Mouse (Mus musculus): ENCODE measurements around the gene Tnpo2.

Tnpo2 gene

DNA sequence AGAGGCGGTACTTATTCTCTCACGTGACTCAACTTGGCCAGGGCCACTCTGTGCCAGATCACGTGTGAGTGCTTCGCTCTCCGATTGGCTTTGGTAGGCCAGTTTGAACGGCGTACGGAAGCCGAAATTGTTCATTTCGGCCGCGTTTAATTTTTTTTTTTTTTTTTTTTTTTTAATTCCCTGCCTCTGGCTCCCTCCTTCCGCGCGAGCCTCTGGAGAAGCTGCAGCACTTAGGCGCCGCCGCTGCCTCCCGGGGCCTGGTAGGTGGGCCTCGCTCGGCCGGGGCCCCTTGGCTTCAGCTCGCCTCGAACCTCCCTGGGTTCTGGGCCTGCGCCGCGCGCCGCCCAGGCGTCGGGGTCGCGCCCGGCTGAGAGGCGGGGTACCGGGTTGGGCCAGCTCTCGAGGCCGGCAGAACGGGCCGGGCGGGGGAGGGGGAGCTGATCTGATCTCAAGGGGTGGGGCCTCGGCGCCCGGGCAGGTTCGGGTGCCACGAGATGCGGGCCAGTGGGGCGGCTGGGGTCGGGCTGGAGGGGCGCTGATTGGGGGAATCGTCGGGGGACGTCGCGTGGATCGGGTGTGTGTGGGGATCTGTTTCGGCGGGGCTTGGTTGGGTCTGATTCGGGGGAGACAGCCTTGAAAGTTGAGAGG is at the start of gene Tnpo2:
Gene Tnpo2 (plus strand): TSS at position 198 of the 648 bp plus-strand sequence.
- DNase-seq (ENCODE audit: inconsistent age in 2 of 2, low spot score in 1 of 2): peak; percentile 92 to 98

DNA sequence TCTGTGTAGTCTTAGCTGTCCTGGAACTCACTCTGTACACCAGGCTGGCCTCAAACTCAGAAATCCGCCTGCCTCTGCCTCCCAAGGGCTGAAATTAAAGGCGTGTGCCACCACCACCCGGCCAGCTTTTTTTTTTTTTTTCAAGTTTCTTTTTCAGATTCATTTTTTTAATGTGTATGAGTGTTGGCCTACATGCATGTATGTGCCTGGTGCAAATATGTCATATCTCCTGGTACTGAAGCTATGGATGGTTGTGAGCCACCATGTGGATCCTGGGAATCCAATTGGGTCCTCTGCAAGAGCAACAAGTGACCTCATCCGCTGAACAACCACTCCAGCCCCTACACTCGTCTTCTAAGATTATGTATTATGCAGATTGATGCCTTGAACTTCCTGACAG is 49.3 kb upstream of the Tnpo2 start:
- DNase-seq (ENCODE audit: inconsistent age in 2 of 2, low spot score in 1 of 2): no peak

DNA sequence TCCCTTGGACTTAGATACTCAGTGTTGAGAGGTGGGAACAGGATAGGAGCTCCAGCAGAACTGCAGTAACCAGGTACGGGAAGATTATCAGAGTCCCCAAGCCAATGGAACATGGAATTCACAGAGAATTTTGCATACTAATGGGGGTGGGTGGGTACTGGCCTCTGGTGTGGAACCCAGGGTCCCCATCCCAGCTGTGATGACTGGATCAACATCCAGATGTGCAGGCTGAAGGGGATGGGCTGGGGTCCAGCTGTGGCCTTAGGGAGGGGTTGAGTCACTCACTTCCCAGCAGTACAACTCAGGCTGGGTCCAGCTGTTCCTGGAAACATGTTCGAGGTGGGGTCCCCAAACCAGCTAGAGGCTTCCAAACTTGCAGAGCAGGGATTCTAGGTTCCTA is 48.8 kb upstream of the Tnpo2 start:
- DNase-seq (ENCODE audit: inconsistent age in 2 of 2, low spot score in 1 of 2): peak in 1 of 2 experiments; percentile 29

DNA sequence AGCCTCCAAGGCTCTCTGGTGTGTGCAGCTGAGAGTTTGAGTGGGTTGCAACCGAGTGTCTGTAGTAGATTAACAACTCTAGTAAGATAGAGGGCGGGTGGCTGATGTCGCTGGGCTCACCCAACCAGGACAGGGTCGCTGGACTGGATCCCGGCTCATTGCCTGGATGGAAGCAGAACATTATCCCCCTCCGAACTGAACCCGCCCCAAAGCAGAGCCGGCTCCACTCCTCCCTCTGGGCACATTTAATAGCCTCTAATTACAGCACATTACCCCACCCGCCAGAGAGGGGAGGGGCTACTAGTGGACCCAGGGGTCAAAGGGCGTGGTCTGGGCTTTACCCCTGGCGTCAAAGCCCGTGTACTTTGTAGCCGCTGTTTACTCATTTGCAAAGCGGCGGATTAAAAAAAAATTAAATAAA is 47.4 kb upstream of the Tnpo2 start:
- DNase-seq (ENCODE audit: inconsistent age in 2 of 2, low spot score in 1 of 2): peak; percentile 66 to 81

DNA sequence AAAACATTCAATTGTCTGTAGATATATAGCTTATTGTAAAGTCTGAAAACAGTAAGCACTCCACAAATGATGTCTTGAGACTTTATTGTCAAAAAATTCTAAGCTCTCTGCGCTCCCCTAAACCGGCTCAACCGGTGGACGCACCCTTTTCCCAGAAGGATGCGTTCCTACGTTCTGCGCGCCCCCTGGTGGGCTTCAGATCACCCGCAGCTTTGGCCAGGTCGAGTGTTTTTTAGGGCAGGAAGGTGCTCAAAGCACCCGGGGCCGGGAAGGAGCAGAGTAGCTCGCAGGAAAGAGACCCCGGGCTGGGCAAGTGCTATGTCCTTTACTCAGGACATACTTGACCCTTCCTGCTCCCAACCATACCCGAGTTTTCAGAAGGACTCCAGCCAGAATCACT is 46.9 kb upstream of the Tnpo2 start:
- DNase-seq (ENCODE audit: inconsistent age in 2 of 2, low spot score in 1 of 2): peak; percentile 93 to 98

DNA sequence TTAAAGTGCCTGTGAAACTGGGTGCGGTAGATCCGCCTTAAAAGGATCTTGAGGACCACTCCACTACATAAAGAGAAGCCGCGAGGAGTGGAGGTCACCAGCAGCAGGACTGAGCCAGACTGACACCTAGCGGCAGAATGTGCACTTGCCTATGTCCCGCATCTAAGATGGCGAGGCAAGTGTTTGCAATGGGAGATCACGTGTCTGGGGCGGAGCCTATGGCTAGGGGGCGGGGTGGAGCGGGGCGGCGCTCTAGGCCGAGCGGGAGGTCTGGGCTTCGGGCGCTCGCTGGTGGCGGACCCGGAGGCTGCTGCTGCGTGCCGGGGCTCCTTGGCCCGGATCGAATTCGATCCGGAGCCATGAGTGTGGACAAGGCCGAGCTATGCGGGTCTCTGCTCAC is 46.4 kb upstream of the Tnpo2 start, which contains the start of gene Hook2:
Gene Hook2 (plus strand): TSS at position 255 of the 400 bp plus-strand sequence.
- DNase-seq (ENCODE audit: inconsistent age in 2 of 2, low spot score in 1 of 2): peak; percentile 97 to 99

DNA sequence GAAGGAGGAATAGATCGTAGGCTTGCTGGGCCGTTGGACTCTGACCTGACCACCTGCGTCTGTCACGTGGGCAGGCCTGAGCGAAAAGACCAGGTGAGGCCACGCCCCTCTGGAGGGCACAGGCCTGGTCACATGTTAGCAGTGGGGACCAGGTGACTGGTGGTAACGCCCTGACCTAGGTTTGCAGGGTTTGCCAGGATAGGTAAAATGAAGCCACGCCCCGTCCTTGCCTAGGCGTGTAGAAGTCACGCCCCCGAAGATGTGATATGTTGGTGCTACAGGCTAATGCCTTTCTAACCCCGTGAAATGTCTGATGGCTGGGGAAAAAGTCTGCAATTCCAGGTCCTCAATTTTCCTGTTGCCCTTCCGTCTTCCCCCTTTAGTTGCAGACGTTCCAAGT is 45.9 kb upstream of the Tnpo2 start:
- DNase-seq (ENCODE audit: inconsistent age in 2 of 2, low spot score in 1 of 2): peak in 1 of 2 experiments; percentile 70

DNA sequence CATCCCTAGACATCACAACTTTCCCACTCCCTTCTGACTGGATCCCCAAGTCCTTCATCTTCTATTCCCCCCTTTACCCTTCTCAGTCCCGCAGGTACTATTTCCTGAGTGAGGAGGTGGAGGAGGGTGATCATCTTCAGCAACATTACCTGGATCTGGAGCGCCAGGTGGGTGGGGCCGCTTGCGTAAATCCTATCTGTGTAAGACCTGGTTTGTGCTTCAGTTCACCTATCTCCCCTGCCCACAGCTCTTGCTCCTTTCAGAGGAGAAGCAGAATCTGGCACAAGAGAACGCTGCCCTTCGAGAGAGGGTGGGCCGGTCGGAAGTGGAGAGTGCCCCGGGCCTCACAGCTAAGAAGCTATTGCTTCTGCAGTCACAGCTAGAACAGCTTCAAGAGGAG is 42.3 kb upstream of the Tnpo2 start:
- no peak for DNase-seq (ENCODE audit: inconsistent age in 2 of 2, low spot score in 1 of 2)

DNA sequence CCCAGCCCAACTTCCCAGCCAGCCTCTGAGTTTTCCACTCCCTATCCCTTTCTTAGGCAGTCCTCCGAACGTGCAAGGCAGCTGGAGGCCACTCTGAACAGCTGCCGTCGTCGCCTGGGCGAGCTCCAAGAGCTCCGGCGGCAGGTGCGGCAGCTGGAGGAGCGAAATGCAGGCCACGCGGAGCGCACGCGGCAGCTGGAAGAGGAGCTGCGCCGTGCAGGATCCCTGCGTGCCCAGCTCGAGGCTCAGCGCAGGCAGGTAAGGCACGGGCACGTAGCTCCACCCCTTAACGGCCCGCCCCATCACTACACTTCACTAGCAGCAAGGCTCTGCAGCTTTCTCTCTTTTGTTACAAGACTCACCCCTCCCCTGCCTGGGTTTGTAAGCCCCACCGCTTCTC is 41.0 kb upstream of the Tnpo2 start:
- DNase-seq (ENCODE audit: inconsistent age in 2 of 2, low spot score in 1 of 2): peak in 1 of 2 experiments; percentile 20

DNA sequence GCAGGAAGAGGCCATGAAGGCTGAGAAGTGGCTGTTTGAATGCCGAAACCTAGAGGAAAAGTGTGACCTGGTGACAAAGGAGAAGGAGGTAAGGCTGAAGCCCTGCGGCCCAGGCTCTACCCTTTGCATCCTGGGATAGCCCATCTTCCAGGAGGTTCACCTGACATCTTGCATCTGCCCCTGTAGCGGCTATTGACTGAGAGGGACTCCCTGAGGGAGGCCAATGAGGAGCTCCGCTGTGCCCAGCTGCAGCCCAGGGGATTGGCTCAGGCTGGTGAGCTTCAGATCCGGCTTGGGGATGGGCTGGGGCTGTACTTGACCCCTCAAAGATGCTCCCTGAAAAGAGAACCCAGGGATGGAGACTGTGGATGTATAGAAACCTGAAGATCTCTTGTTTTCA is 39.7 kb upstream of the Tnpo2 start:
- peak in 1 of 2 experiments; percentile 22 for DNase-seq (ENCODE audit: inconsistent age in 2 of 2, low spot score in 1 of 2)

DNA sequence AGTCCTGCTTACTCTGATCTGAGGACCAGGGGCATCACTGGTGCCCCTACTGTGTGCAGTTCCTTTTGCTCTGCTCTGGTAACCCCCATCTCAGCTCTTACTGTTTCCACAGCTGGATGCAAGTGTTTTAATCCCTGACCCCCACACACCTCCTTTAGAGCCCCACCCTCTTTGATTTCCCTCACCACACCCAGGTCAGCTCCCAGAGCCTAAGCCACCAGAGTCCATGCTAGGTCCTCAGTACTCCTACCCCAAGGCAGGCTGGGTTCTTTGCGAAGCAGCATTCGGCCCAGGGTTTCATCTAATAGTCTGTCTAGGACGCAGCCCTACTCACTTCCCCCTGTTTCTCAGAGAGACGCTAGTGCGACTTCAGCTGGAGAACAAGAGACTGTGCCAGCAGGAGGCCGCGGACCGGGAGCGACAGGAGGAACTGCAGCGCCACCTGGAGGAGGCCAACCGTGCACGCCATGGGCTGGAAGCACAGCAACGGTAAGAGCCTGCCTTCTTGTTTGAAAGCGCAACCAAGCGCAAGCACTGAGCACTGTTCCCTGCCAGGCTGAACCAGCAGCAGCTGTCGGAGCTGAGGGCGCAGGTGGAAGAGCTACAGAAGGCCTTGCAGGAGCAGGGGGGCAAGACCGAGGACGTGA is 38.9 kb upstream of the Tnpo2 start:
- peak; percentile 89 to 96 for DNase-seq (ENCODE audit: inconsistent age in 2 of 2, low spot score in 1 of 2)

DNA sequence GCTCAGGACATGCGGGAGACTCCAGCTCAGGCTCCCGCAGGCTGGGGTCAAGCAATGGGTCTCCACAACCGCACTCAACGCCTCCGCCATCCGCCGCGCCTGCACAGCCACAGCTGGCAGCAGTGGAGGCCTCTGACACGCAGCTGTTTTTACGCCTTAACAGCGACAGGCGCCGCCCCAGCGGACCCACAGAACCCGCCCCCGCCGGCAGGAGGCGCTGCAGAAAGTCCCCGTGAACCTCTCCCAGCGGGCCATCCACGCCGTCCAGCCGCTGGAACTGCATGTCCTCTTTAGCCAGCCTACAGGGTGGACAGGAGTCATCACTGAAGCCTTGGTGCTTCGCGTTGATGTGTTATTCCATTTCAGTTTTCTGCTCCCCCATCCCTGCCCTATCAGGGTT is 29.0 kb upstream of the Tnpo2 start:
- peak in 1 of 2 experiments; percentile 70 for DNase-seq (ENCODE audit: inconsistent age in 2 of 2, low spot score in 1 of 2)

DNA sequence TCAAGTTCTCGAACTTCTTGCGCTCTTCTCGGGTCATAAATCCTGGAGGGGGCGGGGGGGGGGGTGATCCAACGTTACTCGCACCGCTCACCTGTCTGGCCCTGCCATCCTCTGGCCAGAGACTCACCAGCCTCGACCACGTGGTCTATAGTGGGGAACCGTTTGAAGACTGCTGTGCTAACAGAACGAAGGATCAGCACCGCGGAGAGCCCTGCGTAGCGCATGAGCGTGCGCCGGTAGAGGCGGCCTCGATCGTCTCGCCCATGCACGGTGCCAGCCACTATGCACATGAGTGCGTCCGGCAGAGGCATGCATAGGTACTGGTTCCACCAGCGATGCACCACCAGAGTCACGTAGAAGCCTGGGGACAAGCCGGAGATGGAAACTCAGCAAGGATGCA is 25.5 kb upstream of the Tnpo2 start:
- peak in 1 of 2 experiments; percentile 17 for DNase-seq (ENCODE audit: inconsistent age in 2 of 2, low spot score in 1 of 2)

DNA sequence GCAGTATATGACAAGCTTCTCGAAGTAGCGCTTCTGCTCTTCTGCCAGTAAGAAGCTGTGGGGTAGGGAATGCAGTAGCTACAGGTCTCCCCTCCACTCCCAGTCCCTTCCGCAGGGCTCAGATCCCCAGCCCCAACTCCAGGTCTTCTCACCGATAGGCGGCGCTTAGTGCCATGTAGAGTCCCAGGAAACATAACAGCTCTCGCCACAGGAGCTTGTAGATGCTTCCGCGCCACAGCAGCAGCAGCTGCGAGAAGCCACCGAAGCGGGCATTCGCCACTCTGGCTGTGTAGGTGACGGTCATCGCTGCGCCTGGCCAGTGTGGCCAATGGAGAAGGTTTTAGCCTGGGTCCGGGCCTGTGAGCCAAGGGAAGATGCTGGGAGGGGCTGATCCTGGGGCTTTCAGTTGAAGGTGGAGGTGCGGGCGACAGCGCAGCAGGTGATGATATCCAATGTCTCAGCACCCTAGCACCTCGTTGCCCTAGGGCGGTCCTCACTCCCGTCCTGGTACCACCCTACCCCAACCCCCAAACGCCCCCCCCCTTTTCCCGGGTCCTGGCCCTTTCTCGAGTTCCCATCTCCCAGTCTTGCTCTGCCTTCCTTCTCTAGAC is 23.4 kb upstream of the Tnpo2 start:
- peak; percentile 74 to 89 for DNase-seq (ENCODE audit: inconsistent age in 2 of 2, low spot score in 1 of 2)

DNA sequence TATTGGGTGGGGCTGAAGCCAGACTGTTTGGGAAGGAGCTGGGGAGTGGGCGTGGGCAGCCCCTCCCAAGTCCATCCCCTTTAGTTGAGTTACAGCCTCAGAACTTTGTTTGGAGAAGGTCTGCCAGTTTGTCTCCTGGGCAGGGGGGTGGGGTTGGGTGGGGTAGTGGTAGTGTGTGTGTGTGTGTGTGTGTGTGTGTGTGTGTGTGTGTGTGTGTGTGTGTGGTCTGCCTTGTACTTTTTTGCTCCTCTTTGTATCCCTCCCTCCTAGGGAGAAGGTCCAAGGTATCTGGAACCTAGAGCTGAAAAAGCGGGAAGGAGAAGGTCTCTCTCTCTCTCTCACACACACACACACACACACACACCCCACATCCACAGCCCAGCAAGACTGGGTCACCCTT is 22.3 kb upstream of the Tnpo2 start, which contains the start of gene Best2:
Gene Best2 (minus strand): TSS at position 101 of the 400 bp plus-strand sequence.
- no peak for DNase-seq (ENCODE audit: inconsistent age in 2 of 2, low spot score in 1 of 2)

DNA sequence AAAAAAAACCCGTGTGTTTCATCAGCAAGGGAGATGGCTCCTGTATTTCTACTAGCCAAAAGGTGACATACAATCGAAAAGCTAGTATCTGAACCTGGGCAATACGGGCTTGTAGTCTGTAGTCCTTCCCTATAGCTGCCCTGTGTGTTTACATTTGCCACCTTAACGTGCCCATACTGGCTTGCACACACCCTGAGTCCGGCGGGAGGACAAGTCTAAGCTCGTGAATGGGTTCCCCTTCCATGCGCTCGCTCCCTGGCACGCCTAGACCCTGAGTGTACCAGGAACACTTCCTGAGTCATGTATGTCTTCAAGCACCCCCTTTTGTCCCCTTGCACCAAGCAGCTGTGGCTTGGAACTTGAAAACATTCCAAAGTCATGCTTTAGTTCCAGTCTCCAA is 20.0 kb upstream of the Tnpo2 start:
- peak in 1 of 2 experiments; percentile 18 for DNase-seq (ENCODE audit: inconsistent age in 2 of 2, low spot score in 1 of 2)

DNA sequence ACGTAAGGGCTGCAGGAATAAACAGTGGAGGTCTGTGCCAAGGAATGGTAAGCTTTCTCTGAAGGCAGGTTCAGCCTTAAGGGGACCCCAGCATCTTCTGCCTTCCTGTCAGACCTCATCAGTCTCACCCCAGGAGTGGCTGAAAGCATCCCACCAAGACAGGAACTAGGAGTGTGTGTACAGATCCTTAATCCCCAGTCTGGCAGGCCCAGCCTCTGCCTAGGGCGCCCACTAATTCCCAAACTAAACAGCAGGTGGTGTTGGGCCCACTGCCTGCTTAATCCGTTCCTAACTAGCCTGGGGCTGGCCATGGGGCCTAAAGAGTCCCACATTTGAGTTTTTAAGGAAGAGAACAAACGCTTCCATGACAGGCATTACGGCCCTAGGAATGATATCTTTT is 19.5 kb upstream of the Tnpo2 start:
- peak in 1 of 2 experiments; percentile 20 for DNase-seq (ENCODE audit: inconsistent age in 2 of 2, low spot score in 1 of 2)

DNA sequence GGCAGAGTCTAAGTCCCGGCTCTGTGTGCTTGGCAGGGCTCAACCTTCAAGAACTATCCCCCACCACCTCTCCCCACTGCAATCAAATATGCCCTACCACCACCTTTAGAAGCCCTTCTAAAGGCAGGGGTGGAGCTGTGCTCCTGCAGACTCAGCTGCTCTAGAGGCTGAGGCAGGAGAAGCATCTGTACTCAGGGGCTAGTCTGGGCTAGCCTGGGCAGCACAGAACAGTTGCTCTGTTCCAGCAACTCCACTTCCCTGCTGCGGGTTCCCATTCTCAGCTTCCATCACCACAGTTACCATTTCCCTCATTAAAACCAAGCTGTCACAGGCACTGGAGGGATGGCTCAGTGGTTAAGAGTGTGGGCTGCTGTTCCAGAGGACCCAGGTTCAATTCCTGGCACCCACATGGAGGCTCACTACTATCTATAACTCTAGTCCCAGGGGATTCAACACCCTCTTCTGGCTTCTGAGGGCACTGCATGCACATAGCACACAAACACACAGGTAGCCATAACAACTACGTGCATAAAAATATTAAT is 15.1 kb upstream of the Tnpo2 start:
- no peak for DNase-seq (ENCODE audit: inconsistent age in 2 of 2, low spot score in 1 of 2)

DNA sequence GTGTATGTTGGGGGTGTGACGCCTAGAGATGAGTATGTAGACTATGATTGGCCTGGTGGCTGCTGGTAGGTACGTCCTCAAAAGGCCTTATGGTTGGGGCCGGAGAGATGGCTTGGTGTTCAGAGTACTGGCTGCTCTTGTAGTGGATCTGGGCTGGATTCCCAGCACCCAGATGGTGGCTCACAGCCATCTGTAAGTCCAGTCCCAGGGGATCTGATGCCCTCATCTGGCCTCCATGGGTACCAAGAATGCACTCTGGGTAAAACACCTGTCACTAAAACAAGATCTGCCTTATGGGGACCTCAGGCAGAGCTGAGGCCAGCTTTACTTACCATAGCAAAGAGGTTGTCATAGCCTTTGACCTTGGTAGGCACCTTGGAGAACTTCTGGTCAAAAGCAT is 12.9 kb upstream of the Tnpo2 start:
- DNase-seq (ENCODE audit: inconsistent age in 2 of 2, low spot score in 1 of 2): no peak

DNA sequence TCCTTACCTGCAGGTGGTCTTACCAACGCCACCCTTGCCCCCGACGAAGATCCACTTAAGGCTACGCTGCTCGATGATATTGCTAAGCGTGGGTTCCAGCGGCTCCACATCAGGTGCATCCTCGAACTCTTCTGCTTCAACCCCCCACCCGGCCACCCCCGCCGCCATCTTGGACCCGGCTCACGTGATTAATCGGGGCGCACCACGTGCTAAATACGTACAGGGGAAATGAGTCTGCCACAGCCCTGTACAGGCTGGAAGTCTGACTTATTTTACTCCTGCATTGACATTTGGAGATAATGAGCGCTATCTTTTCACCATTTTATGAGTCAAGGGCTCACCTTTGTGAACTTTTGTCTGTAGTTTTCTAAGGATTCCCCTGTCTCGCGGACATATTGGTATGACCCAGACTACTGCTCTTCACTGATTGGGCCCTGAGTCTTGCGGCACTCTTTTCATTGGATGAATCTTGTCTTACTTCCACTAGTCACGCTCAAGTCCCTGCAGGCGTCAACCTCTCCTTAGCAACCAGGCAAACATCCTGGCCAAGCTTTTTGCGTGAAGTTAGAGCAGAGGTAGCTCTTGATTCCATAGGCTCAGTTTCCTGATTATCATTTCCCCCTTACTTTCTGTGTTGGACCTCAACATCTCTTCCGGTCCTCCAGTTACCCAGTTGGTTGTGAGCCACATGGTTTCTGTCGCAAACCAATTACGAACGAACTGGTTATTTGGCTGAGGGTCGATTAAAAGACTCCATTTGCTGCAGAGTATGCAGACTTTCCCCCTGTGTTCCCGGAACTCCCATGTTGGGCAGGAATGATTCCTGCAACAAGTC is 11.4 kb upstream of the Tnpo2 start, which contains the start of gene Asna1:
Gene Asna1 (minus strand): TSS at position 184 of the 835 bp plus-strand sequence.
- peak; percentile 84 to 96 for DNase-seq (ENCODE audit: inconsistent age in 2 of 2, low spot score in 1 of 2)

Data from adrenal gland, adult (tissue).